Mouse (Mus musculus) gastrocnemius, postnatal 25 days (tissue): ENCODE measurements at regions not wholly inside any gene's neighbourhood (a gene's known extent, or its start where the extent isn't known, plus 50 kb on each side); places are given as distances from the start of the nearest gene placed in this dataset.
A peak's percentile ranks its signal among the peaks of the same experiment; 100 is the strongest.

Source experiments
- DNase-seq: peaks from one replicate; pipeline ENCODE4 v3.0.0; 2022

DNA sequence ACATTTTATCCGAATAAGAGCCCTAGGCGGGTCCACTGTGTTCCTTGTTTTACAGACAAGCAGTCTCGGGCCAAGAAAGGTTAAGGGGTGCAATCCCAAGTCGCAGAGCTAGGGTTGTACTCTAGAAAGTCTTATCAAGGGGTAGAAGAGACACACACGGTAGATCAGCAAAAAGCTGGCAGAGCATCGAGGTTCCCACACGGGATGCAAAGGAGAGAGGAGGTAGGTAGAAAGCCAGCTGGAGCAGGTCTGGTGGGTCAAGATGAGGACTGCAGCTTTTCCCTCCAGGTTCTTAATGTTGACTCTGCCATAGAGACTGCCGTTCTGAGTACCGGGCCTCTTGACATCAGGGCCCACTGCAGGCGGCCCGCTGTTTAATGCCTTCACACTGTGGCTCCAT lies 463.3 kb downstream of the Cd83 start:
- DNase-seq = no peak

DNA sequence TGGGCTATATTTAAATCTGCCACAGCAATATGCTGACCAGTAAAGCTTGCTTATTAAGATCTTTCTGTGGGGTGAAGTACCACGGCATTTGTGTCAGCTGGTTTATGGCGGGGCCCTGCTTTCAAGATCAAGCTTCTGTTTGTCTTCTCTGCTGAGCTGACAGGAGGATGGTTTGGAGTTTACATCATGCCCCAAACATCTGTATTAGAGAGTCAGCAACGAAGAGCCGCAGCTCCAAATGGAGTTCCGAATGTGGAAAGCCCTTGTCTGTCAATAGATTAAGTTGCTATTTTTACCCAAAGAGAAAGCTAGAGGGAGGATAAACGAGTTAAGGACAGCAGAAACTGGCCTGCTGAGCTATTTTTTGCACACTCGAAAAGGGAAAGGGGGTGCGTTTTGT lies 463.8 kb downstream of the Cd83 start:
- no peak for DNase-seq

DNA sequence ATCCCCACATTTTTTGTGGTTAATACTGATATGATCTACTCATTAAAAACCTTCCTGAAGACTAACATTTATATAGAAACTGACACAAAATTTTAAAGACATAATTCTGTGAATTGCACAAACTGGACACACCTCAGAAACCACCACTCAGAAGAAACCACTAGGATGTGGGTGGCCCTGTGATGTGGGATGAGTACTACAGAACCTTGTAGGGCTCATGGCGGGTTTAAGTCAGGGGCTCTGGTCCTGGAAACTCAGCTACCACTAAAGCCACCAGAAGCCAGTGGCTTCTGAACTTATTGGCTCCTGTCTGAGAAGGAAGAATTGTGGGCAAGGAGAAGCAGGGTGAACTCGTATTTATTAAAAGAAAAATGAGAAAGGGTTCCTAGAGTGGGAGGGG lies 464.5 kb downstream of the Cd83 start:
- no peak for DNase-seq

DNA sequence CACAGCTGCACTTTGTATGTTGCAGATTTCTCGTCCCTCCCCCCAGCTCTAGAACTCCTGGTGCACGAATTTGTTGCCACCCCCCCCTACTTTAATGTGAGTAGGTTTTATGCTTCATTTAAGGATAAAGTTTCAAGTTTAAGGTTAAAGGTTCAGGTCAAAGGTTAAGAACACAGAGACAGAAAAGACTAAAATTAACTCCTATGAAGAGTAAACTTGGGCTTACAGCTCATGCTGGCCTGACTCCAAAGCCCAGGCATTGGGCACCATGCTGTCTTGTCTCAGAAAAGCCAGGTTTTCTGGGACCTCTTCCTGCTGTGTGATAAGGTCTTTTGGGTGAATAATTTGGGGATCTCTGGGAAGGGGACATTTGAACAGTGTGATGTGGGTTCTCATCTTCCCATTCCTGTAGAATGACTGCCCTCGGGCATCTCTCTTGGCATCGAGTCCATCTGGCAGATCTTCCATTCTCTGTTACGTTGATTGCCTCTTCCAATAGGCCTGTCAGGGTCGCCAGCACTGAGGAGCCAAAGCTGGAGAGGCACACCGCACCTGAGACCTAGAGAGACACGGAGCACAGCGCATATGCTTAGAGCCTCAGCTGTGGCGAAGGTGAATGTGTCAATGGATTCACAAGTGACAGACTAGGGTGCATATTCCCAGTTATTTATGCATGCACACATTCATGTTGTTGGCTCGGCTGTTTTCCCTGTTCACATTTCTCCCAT lies 466.1 kb downstream of the Cd83 start:
- no peak for DNase-seq

DNA sequence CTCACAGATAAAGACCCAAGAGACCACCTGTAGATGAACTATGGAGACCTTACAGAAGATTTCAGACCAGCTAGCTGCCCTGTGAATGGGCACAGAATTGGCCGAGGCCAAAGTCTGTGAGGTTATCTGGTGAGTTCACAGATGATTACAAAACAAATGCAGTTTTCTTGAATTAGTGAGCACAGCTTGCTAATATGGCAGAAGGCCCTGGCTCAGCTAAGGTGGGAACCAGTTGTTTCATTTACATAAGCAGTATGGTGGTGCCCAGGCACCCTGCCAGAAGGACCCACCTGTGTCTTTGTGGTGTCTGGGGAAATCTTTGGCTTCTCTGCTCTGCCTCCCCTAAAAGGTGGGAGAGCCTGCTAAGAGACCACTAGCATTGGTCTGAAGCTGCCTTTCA lies 466.9 kb downstream of the Cd83 start:
- no peak for DNase-seq

DNA sequence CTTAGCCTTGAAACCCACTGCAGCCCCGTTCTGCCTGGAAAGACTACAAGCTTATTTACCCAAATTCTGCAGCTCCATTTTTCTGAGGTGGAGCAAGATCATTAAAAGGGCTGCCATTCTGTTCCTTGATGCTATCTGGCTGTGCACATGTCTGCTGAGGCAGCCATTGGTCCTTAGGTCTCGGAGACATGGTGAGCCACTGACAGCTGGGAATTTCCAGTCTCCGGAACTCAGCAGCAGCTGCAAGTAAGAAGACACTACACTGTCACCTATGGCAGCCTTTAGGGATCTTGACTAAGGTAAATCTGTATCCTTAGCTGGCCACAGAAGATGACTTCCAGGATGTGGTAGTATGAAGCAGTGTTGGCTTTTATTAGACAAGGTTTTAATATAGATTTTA lies 467.9 kb downstream of the Cd83 start:
- DNase-seq = no peak

DNA sequence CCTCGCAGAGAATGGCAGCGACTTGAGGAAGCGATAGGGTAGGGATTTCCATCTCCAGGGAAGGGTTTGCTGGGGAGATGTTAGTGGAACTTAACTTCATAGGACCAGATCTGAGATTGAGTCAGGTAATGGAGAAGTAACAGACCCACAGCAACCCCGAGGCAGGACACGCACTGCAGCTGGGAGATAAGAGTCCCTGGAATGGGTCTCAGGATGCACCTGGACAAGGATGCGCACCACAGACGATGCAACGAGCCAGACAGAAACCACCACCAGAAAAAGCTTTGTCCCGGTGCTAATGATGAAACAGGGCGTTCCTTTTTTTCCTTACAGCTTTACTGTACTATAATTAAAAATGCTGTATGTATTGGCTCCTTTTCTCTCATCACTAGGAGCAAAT lies 470.9 kb upstream of the Jarid2 start:
- DNase-seq = no peak

DNA sequence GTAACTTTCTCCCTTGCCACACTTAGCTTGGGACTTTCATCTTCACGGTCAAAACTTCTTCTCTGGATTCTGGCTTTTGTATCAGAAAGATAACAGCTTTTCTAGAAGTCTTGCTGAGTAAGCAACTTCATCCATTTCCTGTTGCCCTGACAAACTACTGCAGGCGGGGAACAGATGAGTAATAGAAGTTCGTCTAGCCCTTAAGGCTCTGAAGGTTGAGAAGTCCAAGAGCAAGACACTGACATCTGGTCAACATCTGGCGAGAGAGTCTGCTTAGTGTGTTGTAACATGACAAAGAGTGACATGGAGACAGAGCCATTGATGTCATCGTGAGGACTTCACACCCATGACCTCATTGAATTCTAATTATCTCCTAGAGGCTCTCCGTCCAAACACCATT lies 469.2 kb upstream of the Jarid2 start:
- DNase-seq = no peak

DNA sequence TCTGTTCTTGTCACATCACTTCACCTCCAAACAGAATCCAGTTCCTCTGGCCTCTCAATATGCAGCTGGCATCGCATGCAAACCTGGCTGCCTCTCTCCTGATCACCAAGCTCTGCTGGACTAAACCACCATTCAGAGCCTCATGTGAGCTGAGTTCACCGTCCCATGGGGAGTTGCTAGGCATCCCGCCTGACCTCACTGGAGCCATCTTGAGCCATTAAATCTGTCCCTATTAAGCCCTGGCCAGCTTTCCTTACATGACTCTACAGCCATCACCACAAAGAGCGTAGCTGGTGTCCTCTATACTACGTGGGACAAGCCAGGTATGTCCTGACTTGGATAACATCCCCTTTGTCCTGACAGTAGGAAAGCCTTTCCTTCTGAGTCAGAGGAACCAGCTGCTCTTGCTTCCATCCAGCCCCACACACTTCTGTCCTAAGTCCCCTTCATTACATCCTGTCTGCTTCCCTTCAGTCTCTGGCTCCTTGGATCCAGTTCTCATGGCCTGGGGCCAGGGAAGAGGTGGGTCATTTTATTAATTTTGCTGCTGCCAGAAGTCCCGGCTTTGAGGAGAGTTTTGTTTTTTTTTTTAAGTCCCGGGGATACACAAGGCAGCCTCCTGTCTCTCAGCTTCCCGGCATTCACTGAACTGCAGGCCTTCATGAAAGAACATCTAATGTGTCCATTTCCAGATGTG lies 468.5 kb upstream of the Jarid2 start:
- peak; percentile 82 for DNase-seq

DNA sequence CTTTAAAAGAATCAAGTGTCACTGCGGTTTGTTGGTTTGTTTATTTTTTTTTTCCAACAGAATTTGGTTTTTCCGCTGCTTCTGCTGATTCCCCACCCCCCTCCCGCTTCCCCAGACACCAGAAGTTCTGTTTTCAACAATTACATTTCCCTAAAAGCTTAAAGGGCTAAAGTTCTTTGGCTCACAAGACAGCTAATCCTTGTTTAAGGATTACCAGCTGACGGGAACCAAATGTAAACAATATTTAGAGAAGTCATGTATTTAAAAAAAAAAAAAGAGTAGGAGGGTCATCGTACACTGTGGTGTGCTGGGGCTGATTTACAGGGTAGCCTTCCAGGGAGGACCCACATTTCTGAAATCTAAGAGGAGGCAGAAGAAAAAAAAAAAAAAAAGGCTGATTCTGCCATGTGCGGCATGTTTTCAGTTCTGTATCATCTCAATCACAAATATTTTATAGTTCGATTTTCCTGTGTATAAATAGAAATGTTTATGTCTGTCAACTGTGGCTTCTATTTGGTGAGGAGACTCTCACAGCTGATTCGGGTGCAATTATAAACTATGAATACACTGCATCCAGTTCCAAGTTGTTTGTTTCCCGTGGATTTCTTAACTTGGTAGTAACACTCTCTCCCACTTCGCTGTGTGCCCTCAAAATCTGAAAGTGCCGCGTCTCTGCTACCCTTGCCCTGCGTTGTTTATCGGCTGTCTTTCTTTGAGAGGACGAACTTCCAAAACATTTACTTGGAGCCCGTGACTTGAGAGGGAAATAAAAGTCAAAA lies 456.3 kb upstream of the Jarid2 start:
- DNase-seq = no peak

DNA sequence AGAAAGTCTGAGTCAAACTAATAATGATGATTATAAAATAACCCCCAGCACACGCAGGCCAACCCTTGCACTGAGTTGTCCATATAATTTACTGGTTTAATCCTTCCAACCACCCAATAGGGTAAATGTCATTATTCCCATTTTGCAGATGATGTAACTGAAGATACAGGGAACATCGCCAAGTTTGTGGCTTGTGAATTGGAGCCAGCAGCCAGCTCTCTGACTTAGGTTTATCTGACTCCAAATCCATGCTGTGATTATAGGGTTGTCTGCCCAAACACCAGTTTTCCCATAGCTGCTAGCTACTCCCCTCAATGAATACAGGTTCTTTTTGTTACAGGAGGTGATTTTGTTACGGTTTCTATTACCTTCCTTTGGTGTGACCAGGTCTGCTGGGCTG lies 451.3 kb upstream of the Jarid2 start:
- no peak for DNase-seq

DNA sequence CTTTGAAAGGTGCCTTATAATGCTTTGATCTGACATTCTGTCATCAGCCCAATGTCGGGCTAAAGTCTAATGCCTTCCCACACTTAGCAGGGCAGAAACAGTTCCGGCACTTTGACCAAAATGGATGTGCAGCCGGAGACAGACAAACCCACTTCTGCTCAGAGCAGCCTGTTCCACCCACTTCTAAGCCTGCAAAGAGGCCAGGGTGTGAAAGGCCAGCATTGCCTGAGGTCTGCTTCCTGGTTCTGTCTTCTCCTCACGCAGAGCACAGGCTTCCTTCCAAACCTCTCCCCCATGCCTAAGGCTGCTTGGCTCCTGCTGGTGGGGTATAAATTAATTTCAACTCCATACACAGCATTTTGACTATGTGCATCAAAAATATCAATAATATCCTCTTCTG lies 450.2 kb upstream of the Jarid2 start:
- DNase-seq = no peak

DNA sequence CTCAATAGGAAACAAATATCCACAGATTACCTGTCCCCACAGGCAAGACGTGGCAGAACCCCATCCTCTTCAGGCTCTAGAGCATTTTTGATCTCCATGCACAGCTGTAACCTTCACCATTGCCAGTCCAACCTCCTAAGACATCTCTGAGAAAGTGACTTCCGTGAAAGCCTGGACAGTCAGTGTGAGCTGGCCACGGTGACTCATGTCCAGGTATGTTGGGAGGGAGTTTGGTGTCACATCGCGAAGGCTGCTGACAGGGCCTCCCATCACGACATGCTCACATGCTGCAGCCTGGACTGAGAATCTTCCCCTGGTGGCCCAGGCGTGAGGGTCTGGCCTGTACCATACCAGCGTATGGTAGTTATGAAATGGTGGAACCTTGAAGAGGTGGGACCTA lies 449.0 kb upstream of the Jarid2 start:
- DNase-seq = no peak

DNA sequence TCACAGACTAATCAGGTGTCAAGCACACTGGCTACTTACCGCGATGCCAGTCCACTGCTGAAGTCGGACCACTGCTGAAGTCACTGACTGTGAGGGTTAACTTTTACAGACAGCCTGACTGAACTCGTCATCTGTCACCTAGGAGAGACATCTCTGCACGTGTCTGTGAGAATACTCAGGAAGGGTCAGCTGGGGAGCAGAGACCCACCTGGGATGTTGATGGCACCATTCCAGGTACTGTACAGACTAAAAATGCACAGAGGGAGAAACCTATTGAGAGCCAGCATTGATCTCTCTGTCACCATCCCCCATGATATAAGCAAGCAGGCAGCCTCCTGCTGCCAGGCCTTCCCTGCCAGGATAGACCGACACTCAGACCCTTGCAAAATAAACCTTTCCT lies 447.5 kb upstream of the Jarid2 start:
- no peak for DNase-seq

DNA sequence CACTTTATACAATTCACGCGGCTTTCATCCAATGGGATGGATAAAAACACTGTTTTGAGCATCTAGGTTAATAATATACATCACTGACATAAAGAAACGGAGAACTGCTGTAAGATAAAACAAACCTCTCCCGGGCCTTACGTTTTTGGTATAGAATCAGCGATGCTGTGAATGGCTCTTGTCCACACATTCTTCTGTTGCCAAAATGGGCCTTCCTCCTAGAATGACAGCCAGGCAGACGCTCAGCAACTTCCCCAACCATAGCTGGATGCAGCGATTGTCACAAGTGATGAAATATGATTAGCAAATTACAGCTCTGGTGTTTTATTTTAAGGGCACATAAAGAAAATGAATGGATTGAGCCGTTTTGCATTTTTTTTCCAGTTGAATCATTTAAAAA lies 447.0 kb upstream of the Jarid2 start:
- DNase-seq = no peak

DNA sequence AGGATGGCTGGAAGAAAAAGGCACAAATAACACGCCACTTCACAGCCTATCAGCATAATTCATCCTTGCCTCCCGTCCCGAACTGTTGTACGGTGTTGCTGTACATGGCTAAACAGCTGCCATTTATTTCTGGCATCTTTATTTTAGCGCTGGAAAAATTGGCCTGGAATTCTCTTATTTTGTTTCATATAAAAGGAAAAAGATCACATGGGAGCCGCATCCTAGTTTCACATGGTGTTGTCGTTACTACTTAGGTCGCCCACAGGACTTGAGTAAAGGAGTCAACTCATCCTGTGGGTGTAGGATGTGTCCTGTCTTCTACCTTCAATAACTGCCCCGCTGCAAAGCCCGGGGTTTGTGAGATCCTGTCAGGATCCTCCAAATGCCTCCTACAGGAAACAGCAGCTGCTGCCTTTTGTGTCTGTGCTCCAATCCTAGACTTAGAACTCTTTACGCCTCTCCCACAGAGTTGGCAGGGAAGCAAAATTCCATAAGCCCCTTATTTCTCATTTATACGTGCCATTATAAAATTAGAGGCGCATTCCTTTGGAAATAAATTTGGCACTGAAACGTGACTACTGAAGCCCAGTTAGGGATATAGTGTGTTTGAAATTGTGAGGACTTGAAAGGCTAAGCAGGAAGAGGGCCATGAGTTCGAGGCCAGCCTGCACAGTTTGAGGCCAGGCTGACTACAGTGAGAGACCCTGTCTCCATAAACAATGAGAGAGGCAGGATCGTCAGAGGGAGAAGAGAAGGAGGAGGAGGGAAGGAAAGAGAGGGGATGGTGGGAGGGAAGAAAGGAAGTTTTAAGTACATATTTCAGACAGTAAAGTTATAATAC lies 446.3 kb upstream of the Jarid2 start:
- no peak for DNase-seq

DNA sequence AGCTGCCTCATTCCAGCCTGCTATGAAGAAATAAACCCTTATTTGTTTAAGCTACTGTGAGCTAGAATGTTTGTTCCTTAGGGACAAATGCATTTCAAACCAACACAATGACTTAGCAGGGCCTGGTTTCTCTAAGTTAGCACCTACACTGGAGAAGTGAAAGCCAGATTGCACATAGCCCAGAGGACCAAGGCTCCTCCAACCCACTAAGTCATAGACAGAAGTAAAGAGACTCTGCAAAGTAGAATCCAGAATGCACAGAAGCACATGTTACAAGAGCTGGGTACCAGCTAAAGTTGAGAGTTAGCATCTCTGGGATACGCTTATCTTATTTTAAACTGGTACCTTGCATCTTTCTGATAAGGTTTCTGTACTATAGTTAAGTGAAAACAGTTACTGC lies 443.4 kb upstream of the Jarid2 start:
- no peak for DNase-seq

DNA sequence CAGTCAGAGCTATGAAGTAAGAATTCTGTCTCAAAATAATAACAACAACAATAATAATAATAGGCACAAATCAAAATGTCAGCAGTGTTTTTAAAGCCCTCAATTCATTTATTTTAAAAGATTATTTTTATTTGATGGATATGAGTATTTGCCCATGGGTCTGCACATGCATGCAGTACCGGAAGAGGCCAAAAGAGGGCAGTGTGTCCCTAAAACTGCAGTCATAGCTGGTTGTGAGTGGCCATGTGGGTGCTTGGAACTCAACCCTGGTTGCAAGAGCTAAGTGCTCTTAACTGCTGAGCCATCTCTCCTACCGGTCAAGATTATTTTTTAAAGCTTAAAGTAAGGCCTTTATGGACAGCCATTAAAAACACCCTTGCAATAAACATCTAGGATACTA lies 439.1 kb upstream of the Jarid2 start:
- no peak for DNase-seq

DNA sequence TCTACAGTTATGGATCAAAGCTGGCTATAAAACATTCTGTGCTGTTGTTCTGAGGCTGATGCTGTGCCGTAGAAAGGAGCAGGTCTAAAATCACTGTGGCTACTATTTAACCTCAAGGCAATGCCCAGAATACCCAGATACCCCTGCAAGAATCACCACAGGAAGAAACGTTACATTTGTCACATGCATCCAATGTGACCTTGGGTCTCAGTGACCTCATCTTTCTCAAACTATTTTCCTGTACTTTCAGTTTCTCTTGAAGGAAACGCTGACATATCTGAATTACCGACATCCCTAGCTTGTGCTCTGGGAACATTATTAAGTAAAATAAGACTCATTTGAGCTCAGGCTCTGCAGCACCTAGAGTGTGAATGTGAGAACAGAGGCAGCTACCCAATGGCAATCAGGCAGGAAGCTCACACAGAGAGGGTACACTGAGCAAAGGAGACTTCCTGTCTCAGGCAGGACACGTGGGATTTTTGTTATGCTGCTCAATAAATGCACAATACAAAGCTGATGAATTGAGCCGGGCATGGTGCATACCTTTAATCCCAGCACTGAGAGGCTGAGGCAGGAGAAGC lies 436.7 kb upstream of the Jarid2 start:
- DNase-seq = no peak

DNA sequence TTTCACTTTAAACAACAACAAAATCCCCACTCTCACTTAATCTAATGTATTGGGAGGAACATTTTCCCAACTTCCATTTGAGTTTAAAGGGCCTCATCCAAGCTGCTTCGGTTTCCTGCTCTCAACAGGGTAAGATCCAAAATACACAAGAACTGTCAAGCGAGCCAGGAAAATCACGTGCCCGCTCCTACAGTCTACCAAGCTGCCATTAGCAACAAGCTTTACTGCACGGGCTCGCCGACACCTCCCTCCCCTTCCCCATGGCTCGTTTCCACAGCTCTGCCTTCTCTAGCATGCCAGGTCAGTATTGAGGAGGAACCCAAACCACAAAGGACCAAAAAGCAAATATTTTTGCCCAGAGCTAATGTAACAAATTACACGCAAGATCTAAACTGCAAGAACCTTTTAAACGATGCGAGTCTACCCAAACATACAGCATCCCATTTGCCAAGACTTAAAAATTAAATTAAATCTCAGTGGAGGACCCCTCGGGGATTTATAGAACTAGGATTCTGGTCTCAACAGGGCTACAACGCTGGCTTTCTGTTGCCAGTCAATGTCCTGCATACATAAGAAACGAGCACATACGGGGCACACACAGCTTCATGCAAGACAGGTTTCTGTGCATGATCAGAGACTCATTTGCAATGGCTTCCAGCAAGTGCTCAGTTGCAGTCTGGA lies 435.4 kb upstream of the Jarid2 start:
- peak; percentile 32 for DNase-seq

DNA sequence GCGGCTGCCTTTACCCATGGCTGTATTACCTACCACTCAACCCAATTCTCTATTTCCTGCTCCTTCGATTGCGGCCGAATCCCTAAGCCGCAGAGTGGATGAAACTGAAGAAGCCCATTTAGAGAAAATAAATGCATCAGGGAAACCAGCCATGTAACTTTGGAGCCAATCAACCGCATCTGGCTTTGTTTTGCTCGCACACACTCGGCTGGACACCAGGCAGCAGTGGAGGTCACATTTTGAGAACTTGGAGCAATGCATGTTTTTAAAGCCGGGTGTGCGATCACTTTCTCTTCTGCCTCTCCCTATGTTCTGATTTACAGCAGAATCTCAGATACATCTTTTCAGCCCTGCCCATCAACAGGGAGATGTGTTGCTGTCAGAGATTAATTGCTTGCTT lies 433.7 kb upstream of the Jarid2 start:
- DNase-seq = no peak

DNA sequence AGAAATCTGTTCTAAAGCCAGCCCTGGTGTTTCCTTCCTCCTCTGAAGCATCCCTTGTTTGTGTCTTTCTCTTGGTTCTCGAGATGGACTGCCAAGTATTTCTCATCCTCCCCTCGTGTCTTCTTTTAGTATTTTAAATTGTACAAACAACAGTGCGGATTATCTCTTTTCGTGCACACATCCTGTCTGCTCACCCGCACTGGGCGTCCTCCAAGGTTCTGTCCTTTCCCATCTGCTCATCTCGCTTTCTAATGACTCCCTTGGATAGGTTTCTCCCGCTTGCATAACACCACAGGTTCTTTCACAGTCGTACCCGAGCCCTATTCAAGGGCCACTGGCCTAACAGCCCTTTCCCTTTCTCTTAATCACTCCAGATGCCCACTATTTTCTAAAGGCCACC lies 428.7 kb upstream of the Jarid2 start:
- no peak for DNase-seq
